Mouse (Mus musculus): ENCODE data around the gene Klk4. TPM values are rescaled to one million over a fixed set of nuclear protein-coding genes. Genes with fewer than 3 reads are reported as not detected.

Gene Klk4
- polyA plus RNA-seq (2014; fragmentation: Nextera tagmentation; extraction: Ambion mirVana) = not detected in 2 replicates

DNA sequence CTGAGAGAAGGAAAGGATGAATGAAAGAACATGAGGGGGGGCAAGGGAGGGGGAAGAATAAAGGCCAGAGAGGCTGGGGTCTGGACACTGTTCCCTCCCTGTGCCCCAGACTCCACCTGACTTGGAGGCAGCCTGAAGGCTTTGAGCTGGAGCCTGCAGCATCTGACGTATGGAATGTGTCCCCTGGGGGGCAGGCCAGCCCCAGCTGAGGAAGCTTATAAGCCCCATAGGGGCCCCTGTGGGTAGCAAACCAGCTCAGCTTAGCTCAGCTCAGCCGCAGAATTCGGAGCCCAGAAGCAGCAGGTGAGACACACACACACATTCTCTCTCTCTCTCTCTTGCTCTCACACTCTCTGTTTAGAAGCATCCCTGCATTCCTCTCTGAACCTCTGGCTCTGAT, at the start of gene Klk4:
TSS of gene Klk4 (plus strand) at position 249 of the 400 bp plus-strand sequence.
- no peaks in the 10 kb centered on the region for H3K4me1 ChIP-seq (ENCODE audit: control insufficient read depth in 2 of 2, insufficient read depth in 2 of 2, low read length in 2 of 2)
- H3K9ac ChIP-seq (ENCODE audit: low read length) = no peak within 1 kb of the TSS
- no peak within 1 kb of the TSS for H3K4me2 ChIP-seq (ENCODE audit: low read length)
- H3K4me3 ChIP-seq (ENCODE audit: control insufficient read depth in 1 of 2, insufficient read depth in 1 of 2, low read depth in 1 of 2, low read length in 2 of 2) = no peak within 1 kb of the TSS
- no peak for ATAC-seq (ENCODE audit: insufficient number of reproducible peaks, insufficient read depth, low FRiP score, low read depth)
- H3K36me3 ChIP-seq (ENCODE audit: control insufficient read depth, insufficient read depth, low read length) = no peaks in the 10 kb centered on the region
- WGBS = 0% methylated on average over 3 of the region's 3 CpGs
- no peak within 1 kb of the TSS for H3K27ac ChIP-seq (replicated peaks in 1 of 2; ENCODE audit: control insufficient read depth in 1 of 2, insufficient read depth in 1 of 2, low read depth in 2 of 2, low read length in 2 of 2)
- peaks cover 31% of the 10 kb centered on the region for H3K27me3 ChIP-seq (ENCODE audit: control insufficient read depth, insufficient read depth, low read length)
- H3K9me3 ChIP-seq (ENCODE audit: control insufficient read depth, low read length) = no peaks in the 10 kb centered on the region

DNA sequence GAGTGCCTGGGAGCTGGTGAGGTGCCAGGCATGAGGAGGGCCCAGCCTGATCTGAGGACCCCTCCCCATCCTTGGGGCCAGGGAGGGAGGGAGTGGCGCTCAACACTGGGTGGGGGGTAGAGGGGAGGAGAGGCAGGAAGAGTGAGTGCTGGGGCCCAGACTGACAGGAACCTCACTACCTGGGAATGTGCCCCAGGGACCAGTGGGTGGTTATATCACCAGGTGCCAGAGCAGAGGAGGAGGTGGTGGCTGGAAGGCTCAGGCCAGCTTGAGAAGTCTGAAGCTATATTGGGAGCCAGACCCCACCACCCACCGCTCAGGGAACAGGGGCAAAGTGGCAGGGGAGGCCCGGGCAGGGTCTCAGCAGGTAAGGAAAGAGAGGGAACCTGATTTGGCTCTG, 39.3 kb upstream of the Klk4 start, which contains the start of gene Klk5:
TSS of gene Klk5 (plus strand) at position 271 of the 400 bp plus-strand sequence.
- H3K27ac ChIP-seq (replicated peaks in 1 of 2; ENCODE audit: control insufficient read depth in 1 of 2, insufficient read depth in 1 of 2, low read depth in 2 of 2, low read length in 2 of 2) = no peak within 1 kb of the TSS
- no peak within 1 kb of the TSS for H3K4me2 ChIP-seq (ENCODE audit: low read length)
- no peak within 1 kb of the TSS for H3K9ac ChIP-seq (ENCODE audit: low read length)
- H3K4me3 ChIP-seq (ENCODE audit: control insufficient read depth in 1 of 2, insufficient read depth in 1 of 2, low read depth in 1 of 2, low read length in 2 of 2) = no peak within 1 kb of the TSS
- H3K4me1 ChIP-seq (ENCODE audit: control insufficient read depth in 2 of 2, insufficient read depth in 2 of 2, low read length in 2 of 2) = no peaks in the 10 kb centered on the region
- no peaks in the 10 kb centered on the region for H3K36me3 ChIP-seq (ENCODE audit: control insufficient read depth, insufficient read depth, low read length)
- H3K9me3 ChIP-seq (ENCODE audit: control insufficient read depth, low read length) = no peaks in the 10 kb centered on the region
- 33% methylated on average over 3 of the region's 3 CpGs for WGBS
- no peak for ATAC-seq (ENCODE audit: insufficient number of reproducible peaks, insufficient read depth, low FRiP score, low read depth)
- H3K27me3 ChIP-seq (ENCODE audit: control insufficient read depth, insufficient read depth, low read length) = no peaks in the 10 kb centered on the region

DNA sequence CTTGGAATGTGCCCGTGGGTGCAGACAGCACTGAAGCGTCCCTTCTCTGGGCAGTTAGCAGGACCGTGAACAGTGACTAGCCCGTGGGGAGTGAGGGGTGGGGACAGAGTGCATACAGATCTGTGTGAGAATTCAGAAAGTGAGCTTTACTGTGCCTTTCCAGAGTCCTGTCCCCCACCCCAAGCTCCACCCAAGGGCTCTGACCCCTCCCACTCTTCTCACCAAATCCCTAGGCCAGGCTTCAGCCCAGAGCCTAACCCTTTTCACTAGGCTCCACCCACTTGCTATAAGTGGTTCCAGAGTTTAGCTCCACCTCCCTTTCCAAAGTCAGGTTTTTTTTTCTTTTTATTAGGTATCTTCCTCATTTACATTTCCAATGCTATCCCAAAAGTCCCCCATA, 37.2 kb upstream of the Klk4 start:
- no peaks in the 10 kb centered on the region for H3K9me3 ChIP-seq (ENCODE audit: control insufficient read depth, low read length)
- H3K27ac ChIP-seq (replicated peaks in 1 of 2; ENCODE audit: control insufficient read depth in 1 of 2, insufficient read depth in 1 of 2, low read depth in 2 of 2, low read length in 2 of 2) = no peak overlapping the region
- no peaks in the 10 kb centered on the region for H3K4me1 ChIP-seq (ENCODE audit: control insufficient read depth in 2 of 2, insufficient read depth in 2 of 2, low read length in 2 of 2)
- no peak overlapping the region for H3K4me2 ChIP-seq (ENCODE audit: low read length)
- no peaks in the 10 kb centered on the region for H3K36me3 ChIP-seq (ENCODE audit: control insufficient read depth, insufficient read depth, low read length)
- H3K9ac ChIP-seq (ENCODE audit: low read length) = no peak overlapping the region
- no peak overlapping the region for H3K4me3 ChIP-seq (ENCODE audit: control insufficient read depth in 1 of 2, insufficient read depth in 1 of 2, low read depth in 1 of 2, low read length in 2 of 2)
- no peak for ATAC-seq (ENCODE audit: insufficient number of reproducible peaks, insufficient read depth, low FRiP score, low read depth)
- no peaks in the 10 kb centered on the region for H3K27me3 ChIP-seq (ENCODE audit: control insufficient read depth, insufficient read depth, low read length)
- WGBS = 77% methylated on average over 4 of the region's 4 CpGs

DNA sequence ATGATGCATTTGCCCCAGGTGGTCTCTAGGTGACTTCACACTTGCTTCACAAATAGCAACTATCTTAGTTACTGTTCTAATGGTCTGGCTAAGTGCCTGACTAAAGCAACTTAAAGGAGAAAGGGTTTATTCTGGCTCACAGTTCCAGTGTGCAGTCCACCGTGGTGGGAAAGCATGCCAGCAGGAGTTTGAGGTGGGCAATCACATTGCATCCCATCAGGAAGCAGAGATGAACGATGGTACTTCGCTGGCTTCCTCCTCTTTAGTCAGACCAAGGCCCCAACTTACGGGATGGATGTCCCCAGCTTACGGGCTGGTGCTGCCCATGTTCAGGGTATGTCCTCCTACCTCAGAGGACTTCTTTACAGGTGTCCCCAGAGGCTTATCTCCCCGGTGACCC, 29.3 kb upstream of the Klk4 start:
- ATAC-seq (ENCODE audit: insufficient number of reproducible peaks, insufficient read depth, low FRiP score, low read depth) = no peak
- H3K36me3 ChIP-seq (ENCODE audit: control insufficient read depth, insufficient read depth, low read length) = no peaks in the 10 kb centered on the region
- H3K27ac ChIP-seq (replicated peaks in 1 of 2; ENCODE audit: control insufficient read depth in 1 of 2, insufficient read depth in 1 of 2, low read depth in 2 of 2, low read length in 2 of 2) = no peak overlapping the region
- WGBS = 88% methylated on average over 6 of the region's 6 CpGs
- H3K9me3 ChIP-seq (ENCODE audit: control insufficient read depth, low read length) = no peaks in the 10 kb centered on the region; the same call in 1 of the 2 replicates
- no peaks in the 10 kb centered on the region for H3K27me3 ChIP-seq (ENCODE audit: control insufficient read depth, insufficient read depth, low read length)
- H3K4me3 ChIP-seq (ENCODE audit: control insufficient read depth in 1 of 2, insufficient read depth in 1 of 2, low read depth in 1 of 2, low read length in 2 of 2) = no peak overlapping the region
- H3K4me2 ChIP-seq (ENCODE audit: low read length) = no peak overlapping the region
- H3K4me1 ChIP-seq (ENCODE audit: control insufficient read depth in 2 of 2, insufficient read depth in 2 of 2, low read length in 2 of 2) = no peaks in the 10 kb centered on the region
- H3K9ac ChIP-seq (ENCODE audit: low read length) = no peak overlapping the region

DNA sequence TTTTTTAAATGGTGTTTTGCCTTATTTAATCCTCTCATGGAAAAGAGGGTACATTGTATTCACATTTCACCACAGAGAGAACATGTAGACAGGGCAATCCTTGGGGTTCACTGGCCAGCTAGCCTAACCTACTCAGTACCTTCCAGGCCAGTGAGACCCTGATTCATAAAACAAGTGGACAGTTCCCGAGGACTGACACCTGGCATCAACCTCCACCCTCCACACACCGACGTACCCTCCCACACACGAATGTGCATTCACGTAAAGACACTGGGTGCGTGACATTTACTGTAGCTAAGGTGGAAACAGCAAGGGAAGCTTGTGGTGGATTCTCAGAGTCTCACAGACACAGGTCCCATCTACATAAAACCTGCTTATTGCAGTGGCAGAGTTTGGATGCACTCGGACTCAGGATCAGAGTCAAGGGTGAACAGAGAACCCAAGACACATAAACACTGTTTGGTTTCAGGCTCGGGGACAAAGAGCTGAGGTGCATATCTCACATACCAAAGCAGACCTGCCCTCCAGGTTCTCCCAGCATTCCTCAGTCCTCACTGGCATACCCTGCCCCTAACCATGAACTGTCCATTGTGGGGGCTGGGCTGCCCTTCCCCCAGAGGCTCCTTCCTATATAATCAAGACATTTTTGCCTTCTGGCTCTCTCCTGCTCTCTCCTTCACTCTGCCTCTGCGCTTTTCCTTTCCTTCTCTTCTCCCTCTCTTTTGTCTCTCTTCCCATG, 26.1 kb upstream of the Klk4 start:
- Histone ChIP-seq H3K27me3 (ENCODE audit: control insufficient read depth, insufficient read depth, low read length) (no peaks in the 10 kb centered on the region), H3K9me3 (ENCODE audit: control insufficient read depth, low read length) (no peaks in the 10 kb centered on the region; the same call in 1 of the 2 replicates), H3K4me2 (ENCODE audit: low read length) (no peak overlapping the region), H3K9ac (ENCODE audit: low read length) (no peak overlapping the region), H3K27ac (replicated peaks in 1 of 2; ENCODE audit: control insufficient read depth in 1 of 2, insufficient read depth in 1 of 2, low read depth in 2 of 2, low read length in 2 of 2) (no peak overlapping the region), H3K4me1 (ENCODE audit: control insufficient read depth in 2 of 2, insufficient read depth in 2 of 2, low read length in 2 of 2) (no peaks in the 10 kb centered on the region), H3K4me3 (ENCODE audit: control insufficient read depth in 1 of 2, insufficient read depth in 1 of 2, low read depth in 1 of 2, low read length in 2 of 2) (no peak overlapping the region), H3K36me3 (ENCODE audit: control insufficient read depth, insufficient read depth, low read length) (no peaks in the 10 kb centered on the region)
- WGBS = 68% methylated on average over 9 of the region's 9 CpGs
- ATAC-seq (ENCODE audit: insufficient number of reproducible peaks, insufficient read depth, low FRiP score, low read depth) = no peak

DNA sequence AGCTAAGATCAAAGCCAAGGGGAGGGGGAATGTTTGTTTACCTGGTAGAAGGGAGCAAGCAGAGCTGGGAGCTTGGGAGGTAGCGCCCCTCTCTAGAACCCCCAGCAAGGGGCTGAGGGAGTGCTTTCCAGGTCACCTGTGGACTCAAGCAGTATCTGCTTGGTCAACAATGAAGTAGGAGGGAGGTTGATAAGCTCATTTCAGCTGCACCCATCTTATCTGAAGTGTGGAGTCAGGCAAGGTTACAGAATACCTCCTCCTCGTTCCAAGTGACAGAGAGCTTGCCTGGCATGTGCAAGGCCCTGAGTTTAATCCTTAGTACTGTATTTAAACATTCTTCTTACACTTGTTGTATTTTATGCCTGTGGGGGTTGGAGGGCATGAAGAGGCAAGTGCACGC, 25.3 kb upstream of the Klk4 start:
- no peak overlapping the region for H3K4me2 ChIP-seq (ENCODE audit: low read length)
- no peak overlapping the region for H3K4me3 ChIP-seq (ENCODE audit: control insufficient read depth in 1 of 2, insufficient read depth in 1 of 2, low read depth in 1 of 2, low read length in 2 of 2)
- no peaks in the 10 kb centered on the region for H3K36me3 ChIP-seq (ENCODE audit: control insufficient read depth, insufficient read depth, low read length)
- 43% methylated on average over 3 of the region's 3 CpGs for WGBS
- no peak overlapping the region for H3K27ac ChIP-seq (replicated peaks in 1 of 2; ENCODE audit: control insufficient read depth in 1 of 2, insufficient read depth in 1 of 2, low read depth in 2 of 2, low read length in 2 of 2)
- no peaks in the 10 kb centered on the region; the same call in 1 of the 2 replicates for H3K9me3 ChIP-seq (ENCODE audit: control insufficient read depth, low read length)
- H3K9ac ChIP-seq (ENCODE audit: low read length) = no peak overlapping the region
- ATAC-seq (ENCODE audit: insufficient number of reproducible peaks, insufficient read depth, low FRiP score, low read depth) = no peak
- no peaks in the 10 kb centered on the region for H3K4me1 ChIP-seq (ENCODE audit: control insufficient read depth in 2 of 2, insufficient read depth in 2 of 2, low read length in 2 of 2)
- no peaks in the 10 kb centered on the region for H3K27me3 ChIP-seq (ENCODE audit: control insufficient read depth, insufficient read depth, low read length)

DNA sequence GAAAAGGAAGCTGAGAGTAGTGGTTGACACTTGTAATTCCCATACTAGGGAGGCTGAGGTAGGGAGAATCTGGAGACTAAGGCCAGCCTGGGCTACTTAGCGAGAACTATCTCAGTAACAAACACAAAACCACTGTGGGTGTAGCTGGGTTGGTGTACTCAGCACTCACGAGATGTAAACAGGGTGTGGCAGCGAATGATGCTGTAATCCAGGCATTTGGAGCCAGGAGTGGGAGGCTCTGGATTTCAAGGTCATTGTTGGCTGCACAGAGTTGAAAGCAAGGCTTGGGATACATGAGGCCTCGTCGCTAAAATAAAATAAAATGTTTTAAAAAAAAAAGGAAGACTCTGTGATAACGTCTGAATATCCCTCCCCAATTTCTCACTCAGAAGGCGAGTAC, 24.7 kb upstream of the Klk4 start:
- no peaks in the 10 kb centered on the region for H3K36me3 ChIP-seq (ENCODE audit: control insufficient read depth, insufficient read depth, low read length)
- no peaks in the 10 kb centered on the region for H3K4me1 ChIP-seq (ENCODE audit: control insufficient read depth in 2 of 2, insufficient read depth in 2 of 2, low read length in 2 of 2)
- no peak overlapping the region for H3K9ac ChIP-seq (ENCODE audit: low read length)
- no peak overlapping the region for H3K4me3 ChIP-seq (ENCODE audit: control insufficient read depth in 1 of 2, insufficient read depth in 1 of 2, low read depth in 1 of 2, low read length in 2 of 2)
- H3K4me2 ChIP-seq (ENCODE audit: low read length) = no peak overlapping the region
- no peak overlapping the region for H3K27ac ChIP-seq (replicated peaks in 1 of 2; ENCODE audit: control insufficient read depth in 1 of 2, insufficient read depth in 1 of 2, low read depth in 2 of 2, low read length in 2 of 2)
- no peaks in the 10 kb centered on the region; the same call in 1 of the 2 replicates for H3K9me3 ChIP-seq (ENCODE audit: control insufficient read depth, low read length)
- H3K27me3 ChIP-seq (ENCODE audit: control insufficient read depth, insufficient read depth, low read length) = no peaks in the 10 kb centered on the region
- 65% methylated on average over 7 of the region's 7 CpGs for WGBS
- ATAC-seq (ENCODE audit: insufficient number of reproducible peaks, insufficient read depth, low FRiP score, low read depth) = no peak

DNA sequence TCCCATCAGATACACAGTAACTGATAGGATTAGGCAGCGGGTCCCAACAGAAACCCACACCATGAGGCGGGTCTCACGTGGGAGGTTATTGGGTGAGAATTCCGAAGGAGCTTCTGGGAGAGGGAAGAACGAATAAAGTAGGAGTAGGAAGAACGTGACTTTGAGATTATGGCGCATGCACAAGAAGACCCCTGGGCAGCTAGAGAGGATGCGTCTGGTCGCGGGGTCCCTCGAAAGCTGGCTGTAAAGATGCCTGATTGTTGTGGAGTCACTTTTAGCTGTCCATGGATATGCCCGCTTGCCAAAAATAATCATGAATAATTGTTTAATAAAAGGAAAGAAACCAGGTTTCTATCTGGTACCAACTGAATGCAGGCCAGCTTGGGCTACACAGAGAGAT, 23.5 kb upstream of the Klk4 start:
- Histone ChIP-seq H3K9ac (ENCODE audit: low read length) (no peak overlapping the region), H3K27me3 (ENCODE audit: control insufficient read depth, insufficient read depth, low read length) (no peaks in the 10 kb centered on the region), H3K4me3 (ENCODE audit: control insufficient read depth in 1 of 2, insufficient read depth in 1 of 2, low read depth in 1 of 2, low read length in 2 of 2) (no peak overlapping the region), H3K27ac (replicated peaks in 1 of 2; ENCODE audit: control insufficient read depth in 1 of 2, insufficient read depth in 1 of 2, low read depth in 2 of 2, low read length in 2 of 2) (no peak overlapping the region), H3K4me1 (ENCODE audit: control insufficient read depth in 2 of 2, insufficient read depth in 2 of 2, low read length in 2 of 2) (no peaks in the 10 kb centered on the region), H3K4me2 (ENCODE audit: low read length) (no peak overlapping the region), H3K9me3 (ENCODE audit: control insufficient read depth, low read length) (no peaks in the 10 kb centered on the region), H3K36me3 (ENCODE audit: control insufficient read depth, insufficient read depth, low read length) (no peaks in the 10 kb centered on the region)
- ATAC-seq (ENCODE audit: insufficient number of reproducible peaks, insufficient read depth, low FRiP score, low read depth) = no peak
- WGBS = 88% methylated on average over 12 of the region's 12 CpGs
